Mouse (Mus musculus): ENCODE results near the gene 1700113H08Rik. TPM values are rescaled to one million over a fixed set of nuclear protein-coding genes. Genes with fewer than 3 reads are reported as not detected.

The 1700113H08Rik gene
- polyA plus RNA-seq, 1 experiment from 2014 or later = 0.34 TPM

DNA sequence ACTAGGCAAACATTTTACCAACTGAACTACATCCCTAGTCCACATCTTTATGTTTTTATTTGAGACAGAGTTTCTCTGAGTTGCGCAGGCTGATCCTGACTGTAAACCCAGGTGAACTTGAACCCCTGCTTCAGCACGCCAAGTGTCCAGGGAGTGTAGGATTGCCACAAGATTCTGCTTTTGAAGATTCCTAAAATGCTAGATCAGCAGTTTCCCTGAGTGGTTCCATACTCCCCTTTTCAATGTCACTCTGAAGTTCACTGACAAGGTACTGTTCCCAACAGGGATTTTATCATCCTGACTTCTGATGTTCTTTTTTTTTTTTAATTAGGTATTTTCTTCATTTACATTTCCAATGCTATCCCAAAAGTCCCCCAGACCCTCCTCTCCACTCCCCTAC, 140.9 kb downstream of the 1700113H08Rik start:
- ATAC-seq (ENCODE audit: insufficient read depth, low FRiP score, low TSS enrichment) (no peak), DNase-seq (ENCODE audit: low spot score) (no peak)
- no peaks in the 10 kb centered on the region for H3K36me3 ChIP-seq (ENCODE audit: control insufficient read depth, insufficient read depth, low read length)
- H3K27ac ChIP-seq (ENCODE audit: low read depth, low read length) = no peak overlapping the region
- H3K4me3 ChIP-seq (ENCODE audit: low read depth, low read length) = no peak overlapping the region
- no peaks in the 10 kb centered on the region for H3K9me3 ChIP-seq (ENCODE audit: control insufficient read depth, low read length)
- H3K9ac ChIP-seq (ENCODE audit: low read length) = no peak overlapping the region
- H3K4me2 ChIP-seq (ENCODE audit: low read depth) = no peak overlapping the region
- H3K27me3 ChIP-seq (ENCODE audit: control insufficient read depth, insufficient read depth, low read length) = no peaks in the 10 kb centered on the region
- 88% methylated on average over 2 of the region's 2 CpGs for WGBS
- H3K4me1 ChIP-seq (ENCODE audit: control insufficient read depth, insufficient read depth, low read length) = no peaks in the 10 kb centered on the region

DNA sequence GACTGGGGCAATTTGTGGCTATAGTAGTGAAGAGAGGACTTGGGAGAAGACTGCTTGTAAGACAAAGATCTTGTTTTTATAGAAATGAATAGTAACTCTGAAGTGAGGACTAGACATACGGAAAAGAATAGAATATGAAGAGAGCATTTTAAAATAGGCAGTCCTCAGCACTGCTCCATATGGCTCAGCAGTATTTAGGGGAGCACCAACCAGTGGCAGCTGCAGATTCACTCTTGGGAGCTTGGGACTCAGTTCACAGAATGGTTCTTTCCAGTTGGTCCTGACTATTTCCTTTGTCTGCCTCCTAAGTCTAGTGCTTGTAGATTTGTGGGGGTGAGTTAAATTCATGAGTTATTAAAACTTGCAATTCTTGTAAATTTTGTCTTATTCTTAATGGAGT, 151.6 kb downstream of the 1700113H08Rik start:
- 78% methylated on average over 1 of the region's 1 CpGs for WGBS
- no peak for DNase-seq (ENCODE audit: low spot score)

GRCm38 (mm10) chr10:87211046-87211445, 153.2 kb downstream of the 1700113H08Rik start:
- ATAC-seq (ENCODE audit: insufficient read depth, low FRiP score, low TSS enrichment) = no peak
- Histone ChIP-seq H3K9ac (ENCODE audit: low read length) (no peak overlapping the region), H3K27ac (ENCODE audit: low read depth, low read length) (no peak overlapping the region), H3K4me1 (ENCODE audit: control insufficient read depth, insufficient read depth, low read length) (no peaks in the 10 kb centered on the region), H3K27me3 (ENCODE audit: control insufficient read depth, insufficient read depth, low read length) (no peaks in the 10 kb centered on the region), H3K4me3 (ENCODE audit: low read depth, low read length) (no peak overlapping the region), H3K4me2 (ENCODE audit: low read depth) (no peak overlapping the region), H3K9me3 (ENCODE audit: control insufficient read depth, low read length) (no peaks in the 10 kb centered on the region), H3K36me3 (ENCODE audit: control insufficient read depth, insufficient read depth, low read length) (no peaks in the 10 kb centered on the region)
- WGBS = 87% methylated on average over 4 of the region's 4 CpGs
- DNase-seq (ENCODE audit: low spot score) = no peak

More for the DNA sequence above, 151.6 kb downstream of the 1700113H08Rik start:
- no peak overlapping the region for H3K4me2 ChIP-seq (ENCODE audit: low read depth)
- H3K4me3 ChIP-seq (ENCODE audit: low read depth, low read length) = no peak overlapping the region
- no peaks in the 10 kb centered on the region for H3K36me3 ChIP-seq (ENCODE audit: control insufficient read depth, insufficient read depth, low read length)
- no peak overlapping the region for H3K9ac ChIP-seq (ENCODE audit: low read length)
- H3K27me3 ChIP-seq (ENCODE audit: control insufficient read depth, insufficient read depth, low read length) = no peaks in the 10 kb centered on the region
- no peaks in the 10 kb centered on the region for H3K4me1 ChIP-seq (ENCODE audit: control insufficient read depth, insufficient read depth, low read length)
- no peak overlapping the region for H3K27ac ChIP-seq (ENCODE audit: low read depth, low read length)
- ATAC-seq (ENCODE audit: insufficient read depth, low FRiP score, low TSS enrichment) = no peak
- no peaks in the 10 kb centered on the region for H3K9me3 ChIP-seq (ENCODE audit: control insufficient read depth, low read length)

DNA sequence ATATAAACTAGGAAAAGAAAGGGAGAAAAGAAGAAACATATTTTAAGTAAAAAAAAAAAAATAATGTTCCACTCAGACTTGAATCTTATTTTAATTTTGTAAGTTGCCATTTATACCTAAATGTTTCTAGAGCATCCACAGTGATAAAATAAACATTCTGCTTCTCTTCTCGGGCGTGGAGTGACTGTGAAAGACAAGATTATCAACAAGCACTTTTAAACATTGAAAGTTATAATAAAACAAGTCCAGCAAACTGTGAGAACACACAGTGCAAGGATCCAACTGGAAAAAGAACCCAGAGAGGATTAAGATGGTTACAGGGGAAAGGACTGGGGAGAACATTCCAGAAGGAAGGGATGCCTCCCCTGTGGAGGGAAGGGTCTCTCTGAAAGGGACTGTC, 155.0 kb downstream of the 1700113H08Rik start:
- no peaks in the 10 kb centered on the region for H3K9me3 ChIP-seq (ENCODE audit: control insufficient read depth, low read length)
- H3K9ac ChIP-seq (ENCODE audit: low read length) = no peak overlapping the region
- ATAC-seq (ENCODE audit: insufficient read depth, low FRiP score, low TSS enrichment) = no peak
- no peak overlapping the region for H3K4me3 ChIP-seq (ENCODE audit: low read depth, low read length)
- no peak for DNase-seq (ENCODE audit: low spot score)
- H3K27ac ChIP-seq (ENCODE audit: low read depth, low read length) = no peak overlapping the region
- H3K4me1 ChIP-seq (ENCODE audit: control insufficient read depth, insufficient read depth, low read length) = no peaks in the 10 kb centered on the region
- no peaks in the 10 kb centered on the region for H3K36me3 ChIP-seq (ENCODE audit: control insufficient read depth, insufficient read depth, low read length)
- no peaks in the 10 kb centered on the region for H3K27me3 ChIP-seq (ENCODE audit: control insufficient read depth, insufficient read depth, low read length)
- no peak overlapping the region for H3K4me2 ChIP-seq (ENCODE audit: low read depth)
- 82% methylated on average over 2 of the region's 2 CpGs for WGBS

- DNase-seq (ENCODE audit: low spot score) (peak; percentile 67), ATAC-seq (ENCODE audit: insufficient read depth, low FRiP score, low TSS enrichment) (peak; percentile 64)
- Histone ChIP-seq H3K4me2 (ENCODE audit: low read depth) (peak overlapping the region; percentile 25; the same call in 1 of the 2 replicates), H3K4me1 (ENCODE audit: control insufficient read depth, insufficient read depth, low read length) (no peaks in the 10 kb centered on the region), H3K4me3 (ENCODE audit: low read depth, low read length) (no peak overlapping the region), H3K27me3 (ENCODE audit: control insufficient read depth, insufficient read depth, low read length) (no peaks in the 10 kb centered on the region), H3K9ac (ENCODE audit: low read length) (peak overlapping the region; percentile 29), H3K27ac (ENCODE audit: low read depth, low read length) (no peak overlapping the region), H3K36me3 (ENCODE audit: control insufficient read depth, insufficient read depth, low read length) (no peaks in the 10 kb centered on the region; the same call in 1 of the 2 replicates), H3K9me3 (ENCODE audit: control insufficient read depth, low read length) (no peaks in the 10 kb centered on the region)
- WGBS = 34% methylated on average over 31 of the region's 31 CpGs
Measured at GRCm38 (mm10) chr10:87230071-87230910, 172.4 kb downstream of the 1700113H08Rik start.

- Histone ChIP-seq H3K4me2 (ENCODE audit: low read depth) (no peak overlapping the region), H3K4me1 (ENCODE audit: control insufficient read depth, insufficient read depth, low read length) (no peaks in the 10 kb centered on the region; the same call in 1 of the 2 replicates), H3K36me3 (ENCODE audit: control insufficient read depth, insufficient read depth, low read length) (no peaks in the 10 kb centered on the region), H3K4me3 (ENCODE audit: low read depth, low read length) (no peak overlapping the region), H3K27me3 (ENCODE audit: control insufficient read depth, insufficient read depth, low read length) (no peaks in the 10 kb centered on the region), H3K9ac (ENCODE audit: low read length) (no peak overlapping the region), H3K27ac (ENCODE audit: low read depth, low read length) (no peak overlapping the region), H3K9me3 (ENCODE audit: control insufficient read depth, low read length) (no peaks in the 10 kb centered on the region)
- DNase-seq (ENCODE audit: low spot score) = no peak
- WGBS = 50% methylated on average over 9 of the region's 9 CpGs
- no peak for ATAC-seq (ENCODE audit: insufficient read depth, low FRiP score, low TSS enrichment)
Measured at GRCm38 (mm10) chr10:87239332-87240008, 181.6 kb downstream of the 1700113H08Rik start.

- no peaks in the 10 kb centered on the region for H3K4me1 ChIP-seq (ENCODE audit: control insufficient read depth, insufficient read depth, low read length)
- H3K27me3 ChIP-seq (ENCODE audit: control insufficient read depth, insufficient read depth, low read length) = no peaks in the 10 kb centered on the region
- WGBS = 75% methylated on average over 3 of the region's 3 CpGs
- no peak for ATAC-seq (ENCODE audit: insufficient read depth, low FRiP score, low TSS enrichment)
- no peak overlapping the region for H3K4me3 ChIP-seq (ENCODE audit: low read depth, low read length)
- H3K9me3 ChIP-seq (ENCODE audit: control insufficient read depth, low read length) = no peaks in the 10 kb centered on the region
- H3K4me2 ChIP-seq (ENCODE audit: low read depth) = no peak overlapping the region
- no peak overlapping the region for H3K27ac ChIP-seq (ENCODE audit: low read depth, low read length)
- H3K9ac ChIP-seq (ENCODE audit: low read length) = no peak overlapping the region
- no peaks in the 10 kb centered on the region for H3K36me3 ChIP-seq (ENCODE audit: control insufficient read depth, insufficient read depth, low read length)
- DNase-seq (ENCODE audit: low spot score) = no peak
Measured at GRCm38 (mm10) chr10:87271724-87272123, 213.9 kb downstream of the 1700113H08Rik start.

GRCm38 (mm10) chr10:87272133-87272622, 214.3 kb downstream of the 1700113H08Rik start:
- no peak for DNase-seq (ENCODE audit: low spot score)
- H3K27ac ChIP-seq (ENCODE audit: low read depth, low read length) = no peak overlapping the region

More at GRCm38 (mm10) chr10:87272133-87272622, 214.3 kb downstream of the 1700113H08Rik start:
- no peak overlapping the region for H3K9ac ChIP-seq (ENCODE audit: low read length)
- WGBS = 64% methylated on average over 8 of the region's 8 CpGs
- H3K27me3 ChIP-seq (ENCODE audit: control insufficient read depth, insufficient read depth, low read length) = no peaks in the 10 kb centered on the region
- no peaks in the 10 kb centered on the region for H3K9me3 ChIP-seq (ENCODE audit: control insufficient read depth, low read length)
- H3K4me2 ChIP-seq (ENCODE audit: low read depth) = no peak overlapping the region
- no peak overlapping the region for H3K4me3 ChIP-seq (ENCODE audit: low read depth, low read length)
- ATAC-seq (ENCODE audit: insufficient read depth, low FRiP score, low TSS enrichment) = no peak
- no peaks in the 10 kb centered on the region for H3K4me1 ChIP-seq (ENCODE audit: control insufficient read depth, insufficient read depth, low read length)
- no peaks in the 10 kb centered on the region for H3K36me3 ChIP-seq (ENCODE audit: control insufficient read depth, insufficient read depth, low read length)

All from neural tube, embryonic 11.5 days (tissue).